Mouse (Mus musculus) kidney, embryonic 14.5 days (tissue): ENCODE results near the gene Slc46a2. TPM values are rescaled to one million over a fixed set of nuclear protein-coding genes. Genes with fewer than 3 reads are reported as not detected.

ENCODE experiments used
- ATAC-seq: fragments of 200-750 bp; cut with Nextera tagmentation; 2 replicates; pipeline ENCODE4 v1.8.0; 2017; ENCODE audit warnings: moderate number of reproducible peaks, mild to moderate bottlenecking, moderate TSS enrichment, moderate library complexity; ENCODE audit not compliant: low FRiP score, low TSS enrichment
- H3K27ac ChIP-seq: fragments of 300-500 bp; sonication (generic); 2 replicates; pipeline ENCODE4 v1.5.1; 2014; ENCODE audit warnings: low read depth, mild to moderate bottlenecking, low read length, moderate library complexity, mixed read lengths
- H3K27me3 ChIP-seq: fragments of 300-500 bp; sonication (generic); 2 replicates; pipeline ENCODE4 v1.6.1; 2014; ENCODE audit warnings: mild to moderate bottlenecking, low read length; ENCODE audit not compliant: control insufficient read depth, insufficient read depth
- H3K36me3 ChIP-seq: fragments of 300-500 bp; sonication (generic); 2 replicates; pipeline ENCODE4 v1.6.1; 2014; ENCODE audit warnings: low read length, mixed read lengths; ENCODE audit not compliant: control insufficient read depth, insufficient read depth
- H3K4me1 ChIP-seq: fragments of 300-500 bp; sonication (generic); 2 replicates; pipeline ENCODE4 v1.6.1; 2014; ENCODE audit warnings: low read length, mixed read lengths; ENCODE audit not compliant: control insufficient read depth, insufficient read depth
- H3K4me2 ChIP-seq: fragments of 300-500 bp; sonication (generic); replicated peaks from 2 replicates; pipeline ENCODE4 v1.6.1; 2014; ENCODE audit warnings: low read depth, mild to moderate bottlenecking, low read length
- H3K4me3 ChIP-seq: fragments of 300-500 bp; sonication (generic); 2 replicates; pipeline ENCODE4 v1.5.1; 2014; ENCODE audit warnings: mild to moderate bottlenecking, low read length
- H3K9ac ChIP-seq: fragments of 300-500 bp; sonication (generic); 2 replicates; pipeline ENCODE4 v1.6.1; 2014; ENCODE audit warnings: low read depth, mild to moderate bottlenecking, low read length, moderate library complexity
- H3K9me3 ChIP-seq: fragments of 300-500 bp; sonication (generic); 2 replicates; pipeline ENCODE4 v1.6.1; 2016; ENCODE audit warnings: low read length; ENCODE audit not compliant: control insufficient read depth
- WGBS: fragments of 180-500 bp; shearing (Covaris S2); extraction: QIAGEN DNeasy Blood & Tissue Kit; methylation state at CpG from one replicate; pipeline ENCODE4 v1.1.7; 2014; 5-methylcytosine and 5-hydroxymethylcytosine counted together
- polyA plus RNA-seq: library from polyadenylated mRNA; unstranded; fragments of >200 nt; fragmentation: Nextera tagmentation; extraction: Ambion mirVana; gene quantifications from 2 replicates; pipeline ENCODE4 v1.2.1, GENCODE M21; 2014

The Slc46a2 gene
- 0.07 TPM in 1 of 2 replicates, not detected in the other for polyA plus RNA-seq

DNA sequence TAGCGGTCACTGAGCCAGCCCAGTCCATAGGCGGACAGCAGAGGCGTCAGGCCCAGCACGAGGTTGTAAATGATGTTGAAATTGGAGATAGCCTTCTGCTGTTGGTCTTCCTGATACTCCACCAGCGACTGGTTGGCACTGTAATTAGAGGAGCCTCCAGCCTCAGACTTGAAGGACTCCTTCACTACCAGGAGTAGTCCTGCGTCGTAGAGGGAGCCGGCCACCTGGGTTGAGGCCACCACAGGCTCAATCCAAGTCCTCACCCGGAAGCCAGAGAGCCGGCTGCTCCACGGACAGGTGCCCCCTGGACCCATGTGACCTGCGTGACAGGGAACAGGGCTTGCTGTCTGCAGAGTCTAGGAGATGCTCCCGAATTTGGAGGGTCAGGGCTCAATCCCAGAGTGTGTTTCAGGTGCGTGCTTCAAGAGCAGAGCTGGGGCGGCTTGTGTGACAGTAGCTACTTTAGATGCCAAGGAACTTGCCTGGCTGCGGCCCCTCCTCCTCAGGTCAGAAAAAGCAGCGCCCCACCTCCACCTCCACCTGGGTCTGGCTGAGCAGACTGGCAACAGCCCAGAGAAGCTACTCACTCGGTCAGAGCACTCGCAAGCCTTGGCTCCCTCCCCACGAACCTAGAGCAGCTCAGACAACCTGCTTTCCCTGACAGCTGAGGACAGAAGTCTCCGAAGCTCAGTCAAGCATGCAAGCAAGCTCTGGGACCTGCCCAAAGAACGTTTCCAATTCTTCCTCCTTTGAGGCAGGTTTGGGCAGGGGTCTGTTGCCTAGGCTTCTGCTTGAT, at the start of gene Slc46a2:
TSS of gene Slc46a2 (minus strand) at position 449 of the 796 bp plus-strand sequence.
- H3K9ac ChIP-seq = no peak within 1 kb of the TSS
- H3K36me3 ChIP-seq = no peaks in the 10 kb centered on the region
- H3K27ac ChIP-seq = no peak within 1 kb of the TSS
- peak; percentile 73; the same call in 1 of the 2 replicates for ATAC-seq
- H3K4me3 ChIP-seq = no peak within 1 kb of the TSS
- H3K27me3 ChIP-seq = peaks cover 6% of the 10 kb centered on the region
- H3K4me1 ChIP-seq = no peaks in the 10 kb centered on the region
- WGBS = 16% methylated on average over 22 of the region's 22 CpGs
- peak within 1 kb of the TSS; percentile 34 for H3K4me2 ChIP-seq
- no peaks in the 10 kb centered on the region for H3K9me3 ChIP-seq

DNA sequence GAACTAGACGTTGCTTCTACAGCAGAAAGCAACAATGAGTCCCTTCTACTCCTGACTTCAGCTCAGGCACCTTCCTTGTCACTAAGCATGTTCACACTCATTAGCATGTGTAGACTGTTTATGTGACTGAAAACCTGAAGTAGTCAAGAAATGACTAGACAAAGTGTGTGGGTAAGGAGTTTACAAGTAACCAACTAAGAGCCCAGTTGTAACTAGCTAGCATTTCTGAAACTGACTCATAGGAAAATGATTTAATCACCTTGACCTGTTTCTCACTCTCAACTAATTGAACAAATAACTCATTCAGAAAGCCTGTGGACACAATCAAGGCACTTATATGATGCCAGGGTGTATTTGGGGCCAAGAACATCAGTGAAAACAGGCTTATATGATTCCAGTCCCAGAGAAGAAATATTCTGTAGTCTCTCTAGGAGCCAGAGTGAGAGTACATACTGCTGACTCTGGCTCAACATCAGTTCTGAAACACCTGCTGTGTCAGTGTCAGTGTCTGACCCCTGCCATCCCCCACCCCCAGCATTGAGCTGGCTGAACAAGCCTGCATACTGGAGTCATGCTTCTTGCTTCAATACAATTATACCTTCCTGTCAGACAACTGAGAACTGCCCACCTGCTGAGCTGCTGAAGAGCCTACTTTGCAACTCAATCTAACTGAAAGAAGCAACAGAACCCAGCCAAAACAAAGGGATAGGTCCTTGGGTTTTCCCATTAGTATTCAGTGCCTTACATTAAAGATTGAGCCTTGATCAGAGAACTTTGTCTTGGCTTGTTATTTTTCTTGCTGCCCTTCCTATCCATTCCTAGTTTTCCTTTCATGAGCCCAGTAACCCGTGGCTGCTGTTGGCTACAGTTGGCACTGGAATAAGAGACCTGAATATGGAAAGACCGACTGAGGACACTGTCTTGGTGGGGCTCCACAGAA, 48.8 kb upstream of the Slc46a2 start, which contains the start of gene Mup6:
TSS of gene Mup6 (plus strand) at position 890 of the 940 bp plus-strand sequence.
- no peaks in the 10 kb centered on the region for H3K4me1 ChIP-seq
- no peak for ATAC-seq
- no peaks in the 10 kb centered on the region for H3K36me3 ChIP-seq
- H3K4me3 ChIP-seq = no peak within 1 kb of the TSS
- no peaks in the 10 kb centered on the region for H3K9me3 ChIP-seq
- no peak within 1 kb of the TSS for H3K4me2 ChIP-seq
- no peaks in the 10 kb centered on the region for H3K27me3 ChIP-seq
- no peak within 1 kb of the TSS for H3K27ac ChIP-seq
- H3K9ac ChIP-seq = no peak within 1 kb of the TSS
- 55% methylated on average over 3 of the region's 3 CpGs for WGBS

DNA sequence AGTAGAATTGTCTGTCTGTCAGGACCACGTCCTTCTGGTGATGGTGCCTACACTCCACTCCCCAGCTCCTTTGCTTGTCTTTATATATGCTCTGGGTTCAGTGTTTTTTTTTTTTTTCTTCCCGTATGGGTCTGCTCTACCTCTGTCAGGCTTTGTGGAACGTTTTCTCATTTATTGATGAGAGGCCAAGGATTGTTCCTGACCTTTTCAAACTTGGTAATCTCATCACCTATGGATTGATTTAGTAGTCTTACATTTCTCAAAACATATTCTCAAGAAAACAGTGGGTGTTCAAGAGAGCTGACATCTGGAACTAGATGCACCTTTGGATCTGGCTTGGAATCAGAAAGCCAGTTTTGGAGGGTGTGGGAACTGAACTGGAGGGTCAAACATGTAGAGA, 45.8 kb upstream of the Slc46a2 start, which contains the start of gene Mup4:
TSS of gene Mup4 (minus strand) at position 101 of the 400 bp plus-strand sequence.
- Histone ChIP-seq H3K27ac (no peak within 1 kb of the TSS), H3K4me2 (no peak within 1 kb of the TSS), H3K9me3 (no peaks in the 10 kb centered on the region), H3K4me3 (no peak within 1 kb of the TSS), H3K4me1 (no peaks in the 10 kb centered on the region), H3K27me3 (no peaks in the 10 kb centered on the region), H3K9ac (no peak within 1 kb of the TSS), H3K36me3 (no peaks in the 10 kb centered on the region)
- WGBS = 81% methylated on average over 3 of the region's 3 CpGs
- ATAC-seq = no peak

DNA sequence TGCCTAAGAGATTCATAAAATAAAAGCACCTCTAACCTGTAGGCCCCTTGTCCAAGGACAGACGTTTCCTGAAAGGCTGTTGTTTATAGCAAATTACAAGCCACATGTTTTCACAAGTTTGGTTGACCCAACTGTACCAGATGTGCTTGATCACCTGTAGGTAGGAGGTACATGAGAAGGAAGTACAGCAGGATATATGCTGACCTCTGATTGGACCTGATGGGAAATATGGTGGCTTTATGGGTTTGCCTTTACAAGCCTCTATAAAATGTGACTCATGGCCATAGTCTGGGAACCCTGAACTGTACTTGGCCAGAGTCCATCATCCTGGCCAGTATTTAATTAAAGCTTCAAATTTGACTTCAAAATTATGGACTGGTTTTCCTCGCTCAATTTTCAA, 22.7 kb upstream of the Slc46a2 start:
- no peaks in the 10 kb centered on the region for H3K27me3 ChIP-seq
- H3K36me3 ChIP-seq = no peaks in the 10 kb centered on the region
- no peak overlapping the region for H3K4me2 ChIP-seq
- no peak overlapping the region for H3K9ac ChIP-seq
- no peaks in the 10 kb centered on the region for H3K9me3 ChIP-seq
- 43% methylated on average over 2 of the region's 2 CpGs for WGBS
- ATAC-seq = peak; percentile 49; the same call in 1 of the 2 replicates
- no peak overlapping the region for H3K4me3 ChIP-seq
- H3K4me1 ChIP-seq = no peaks in the 10 kb centered on the region
- no peak overlapping the region for H3K27ac ChIP-seq

DNA sequence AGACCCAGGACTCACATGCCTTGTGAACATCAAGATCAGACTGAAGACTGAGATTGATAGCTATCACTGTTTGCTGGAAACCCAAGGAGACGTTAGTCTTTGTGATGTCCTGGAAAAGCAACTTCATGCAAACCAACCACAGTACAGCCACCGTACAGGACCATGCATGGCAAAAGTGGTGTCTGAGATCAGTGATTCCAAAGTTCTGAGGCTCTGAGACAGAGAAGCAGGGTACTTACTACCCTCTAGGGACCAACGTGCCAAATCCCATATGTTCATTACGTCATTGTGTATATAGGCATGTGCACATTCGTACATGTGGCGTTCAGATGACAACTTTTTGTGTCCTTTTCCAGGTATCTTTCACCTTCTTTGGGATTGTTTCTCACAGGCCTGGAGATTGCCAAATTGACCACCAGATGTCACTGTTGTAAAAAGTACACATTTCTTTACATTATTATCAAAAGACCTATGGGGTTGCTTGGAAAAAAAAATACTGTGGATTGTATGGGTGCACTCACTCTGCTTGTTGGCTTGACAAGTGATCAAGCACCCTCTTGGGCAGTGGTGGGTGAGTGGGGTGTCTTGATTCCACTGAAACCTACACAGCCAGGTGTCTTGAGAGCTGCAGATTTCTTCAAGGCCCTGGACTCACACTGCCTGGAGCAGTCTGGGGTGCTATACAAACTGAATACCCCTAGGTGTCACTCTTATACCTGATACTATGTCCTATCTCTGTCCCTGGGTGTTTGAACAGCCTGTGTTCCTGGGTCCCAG, 17.8 kb upstream of the Slc46a2 start:
- Histone ChIP-seq H3K4me2 (no peak overlapping the region), H3K27ac (no peak overlapping the region), H3K9me3 (no peaks in the 10 kb centered on the region), H3K36me3 (no peaks in the 10 kb centered on the region), H3K9ac (no peak overlapping the region), H3K4me3 (no peak overlapping the region), H3K27me3 (no peaks in the 10 kb centered on the region), H3K4me1 (no peaks in the 10 kb centered on the region)
- peak; percentile 84 for ATAC-seq
- 58% methylated on average over 6 of the region's 6 CpGs for WGBS

DNA sequence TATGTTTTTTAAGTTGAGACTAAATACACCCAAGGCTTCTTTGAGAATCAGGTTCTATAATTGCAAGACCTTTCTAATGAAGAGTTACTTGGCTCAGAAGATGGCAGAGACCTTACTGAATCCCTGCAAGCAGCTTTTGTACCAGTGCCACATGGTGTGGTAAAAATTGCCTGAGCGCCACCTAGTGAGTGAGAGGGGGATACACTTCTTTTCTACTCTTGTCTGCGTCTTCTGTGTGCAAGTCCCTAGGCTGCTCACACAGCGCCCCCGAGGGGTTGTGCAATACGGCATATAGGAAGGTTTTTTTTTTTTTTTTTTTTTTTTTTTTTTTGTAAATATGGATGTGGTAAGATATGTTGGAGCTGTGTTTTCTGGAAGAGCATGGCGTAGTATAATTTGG, 13.5 kb upstream of the Slc46a2 start:
- H3K4me3 ChIP-seq = no peak overlapping the region
- peak; percentile 46; the same call in 1 of the 2 replicates for ATAC-seq
- H3K4me1 ChIP-seq = no peaks in the 10 kb centered on the region
- H3K27me3 ChIP-seq = no peaks in the 10 kb centered on the region
- no peak overlapping the region for H3K27ac ChIP-seq
- WGBS = 16% methylated on average over 6 of the region's 6 CpGs
- H3K9ac ChIP-seq = no peak overlapping the region
- H3K4me2 ChIP-seq = no peak overlapping the region
- H3K9me3 ChIP-seq = no peaks in the 10 kb centered on the region
- H3K36me3 ChIP-seq = no peaks in the 10 kb centered on the region

DNA sequence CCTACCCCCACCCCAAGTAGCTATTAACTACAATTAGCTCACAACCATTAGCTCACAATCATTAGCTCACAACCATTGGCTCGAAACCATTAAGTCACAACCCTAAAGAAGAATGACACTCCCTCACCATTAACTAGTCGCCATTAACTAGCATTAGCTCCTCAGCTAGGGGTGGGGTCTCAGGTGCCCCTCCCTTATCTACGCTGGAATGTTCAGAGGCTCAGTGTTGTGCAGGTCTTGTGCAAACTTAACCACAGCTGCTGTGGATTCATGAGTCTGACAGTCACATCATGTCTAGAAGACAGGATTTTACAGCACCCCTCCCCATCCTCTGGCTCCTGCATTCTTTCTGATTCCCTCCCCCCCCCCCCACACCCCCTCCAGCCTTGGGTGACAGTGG, 12.8 kb upstream of the Slc46a2 start:
- no peak overlapping the region for H3K4me2 ChIP-seq
- H3K9me3 ChIP-seq = no peaks in the 10 kb centered on the region
- WGBS = 71% methylated on average over 3 of the region's 3 CpGs
- H3K36me3 ChIP-seq = no peaks in the 10 kb centered on the region
- H3K27me3 ChIP-seq = no peaks in the 10 kb centered on the region
- no peaks in the 10 kb centered on the region for H3K4me1 ChIP-seq
- no peak overlapping the region for H3K9ac ChIP-seq
- ATAC-seq = no peak; the same call in 1 of the 2 replicates
- H3K4me3 ChIP-seq = no peak overlapping the region
- no peak overlapping the region for H3K27ac ChIP-seq

DNA sequence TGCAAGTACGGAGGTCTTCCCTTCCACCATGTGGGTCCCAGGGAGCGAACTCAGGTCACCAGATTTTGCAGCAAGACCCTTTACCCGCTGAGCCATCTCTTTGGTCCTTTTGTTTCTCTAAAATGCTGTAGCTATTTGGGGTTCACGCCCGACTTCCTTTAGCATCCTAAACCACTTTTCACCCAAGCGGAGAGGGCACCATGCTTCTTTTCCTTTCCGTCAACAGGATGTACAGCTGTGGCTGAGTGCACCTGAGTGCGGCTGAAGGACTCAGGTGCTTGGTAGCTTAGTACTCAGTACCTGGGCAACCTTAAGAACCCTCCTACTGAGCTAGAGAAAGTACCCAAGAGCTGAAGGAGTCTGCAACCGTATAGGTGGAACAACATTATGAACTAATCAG, 10.2 kb upstream of the Slc46a2 start:
- H3K4me2 ChIP-seq = no peak overlapping the region
- no peak overlapping the region for H3K4me3 ChIP-seq
- no peak overlapping the region for H3K27ac ChIP-seq
- H3K36me3 ChIP-seq = no peaks in the 10 kb centered on the region
- no peaks in the 10 kb centered on the region for H3K4me1 ChIP-seq
- ATAC-seq = no peak
- WGBS = 88% methylated on average over 9 of the region's 9 CpGs
- no peaks in the 10 kb centered on the region for H3K9me3 ChIP-seq
- H3K27me3 ChIP-seq = no peaks in the 10 kb centered on the region
- no peak overlapping the region for H3K9ac ChIP-seq
